Mouse (Mus musculus) c-Kit-negative CD71-positive TER-119-positive erythroid progenitor cells, embryonic 14.5 days (primary cell): ENCODE measurements around the gene Bpifb3.

Experiments used
- DNase-seq: peaks from one replicate; pipeline ENCODE4 v3.0.0-alpha.2; 2013; ENCODE audit warnings: low read depth, low spot score

Bpifb3 gene

GRCm38 (mm10) chr2:153917930-153918329 is at the start of gene Bpifb3:
Gene Bpifb3, plus strand, starts transcription at chr2:153918230.
- DNase-seq = no peak

- no peak for DNase-seq
Measured at GRCm38 (mm10) chr2:153870984-153871383, 47.0 kb upstream of the Bpifb3 start, which contains the start of gene Sun5. Gene Sun5, minus strand, starts transcription at chr2:153871084.

- DNase-seq = no peak
Measured at GRCm38 (mm10) chr2:153874745-153875144, 43.3 kb upstream of the Bpifb3 start, which contains the start of gene Bpifb2. Gene Bpifb2, plus strand, starts transcription at chr2:153875045.

GRCm38 (mm10) chr2:153899111-153899510 is 18.9 kb upstream of the Bpifb3 start:
- no peak for DNase-seq

GRCm38 (mm10) chr2:153900088-153900487 is 17.9 kb upstream of the Bpifb3 start, which contains the start of gene Bpifb6:
Gene Bpifb6, plus strand, starts transcription at chr2:153900388.
- DNase-seq = no peak

GRCm38 (mm10) chr2:153902726-153903125 is 15.3 kb upstream of the Bpifb3 start:
- no peak for DNase-seq

GRCm38 (mm10) chr2:153906626-153907025 is 11.4 kb upstream of the Bpifb3 start:
- DNase-seq = no peak

GRCm38 (mm10) chr2:153914151-153914550 is 3.9 kb upstream of the Bpifb3 start:
- no peak for DNase-seq

GRCm38 (mm10) chr2:153921246-153921645 is 3.2 kb downstream of the Bpifb3 start:
- DNase-seq = no peak

- no peak for DNase-seq
Measured at GRCm38 (mm10) chr2:153929871-153930413, 11.9 kb downstream of the Bpifb3 start.

- no peak for DNase-seq
Measured at GRCm38 (mm10) chr2:153931125-153931524, 13.1 kb downstream of the Bpifb3 start.

GRCm38 (mm10) chr2:153933311-153933710 is 15.3 kb downstream of the Bpifb3 start:
- DNase-seq = no peak

GRCm38 (mm10) chr2:153935348-153935747 is 17.3 kb downstream of the Bpifb3 start:
- DNase-seq = no peak

- no peak for DNase-seq
Measured at GRCm38 (mm10) chr2:153937843-153938242, 19.8 kb downstream of the Bpifb3 start, which contains the start of gene Bpifb4. Gene Bpifb4, plus strand, starts transcription at chr2:153938212.

- DNase-seq = peak; percentile 33
Measured at GRCm38 (mm10) chr2:153943537-153943936, 25.5 kb downstream of the Bpifb3 start.

GRCm38 (mm10) chr2:153944567-153944966 is 26.5 kb downstream of the Bpifb3 start:
- DNase-seq = no peak

GRCm38 (mm10) chr2:153952897-153953296 is 34.9 kb downstream of the Bpifb3 start:
- DNase-seq = peak; percentile 21

GRCm38 (mm10) chr2:153953836-153954235 is 35.8 kb downstream of the Bpifb3 start:
- peak; percentile 16 for DNase-seq

- no peak for DNase-seq
Measured at GRCm38 (mm10) chr2:153962821-153963331, 44.8 kb downstream of the Bpifb3 start.

- no peak for DNase-seq
Measured at GRCm38 (mm10) chr2:153963334-153963733, 45.3 kb downstream of the Bpifb3 start.

- DNase-seq = no peak
Measured at GRCm38 (mm10) chr2:153970221-153970620, 52.2 kb downstream of the Bpifb3 start.

GRCm38 (mm10) chr2:153974582-153974981 is 56.6 kb downstream of the Bpifb3 start, which contains the start of gene Bpifa6:
Gene Bpifa6, plus strand, starts transcription at chr2:153974945.
- no peak for DNase-seq
